Mouse (Mus musculus) cerebellum, adult 2 months (tissue): ENCODE data around the gene Stra6l.

Experiments
- CTCF ChIP-seq: fragments of 200-500 bp; IDR thresholded peaks from 2 replicates; pipeline ENCODE4 v1.5.1; 2011; ENCODE audit warnings: low read depth, mild to moderate bottlenecking, control low read depth, low read length, moderate library complexity, borderline replicate concordance; ENCODE audit not compliant: insufficient read depth
- POLR2A ChIP-seq: fragments of 200-500 bp; IDR thresholded peaks from 2 replicates; pipeline ENCODE4 v1.6.1; 2011; ENCODE audit warnings: low read length, control low read depth, borderline replicate concordance; ENCODE audit not compliant: insufficient read depth

DNA sequence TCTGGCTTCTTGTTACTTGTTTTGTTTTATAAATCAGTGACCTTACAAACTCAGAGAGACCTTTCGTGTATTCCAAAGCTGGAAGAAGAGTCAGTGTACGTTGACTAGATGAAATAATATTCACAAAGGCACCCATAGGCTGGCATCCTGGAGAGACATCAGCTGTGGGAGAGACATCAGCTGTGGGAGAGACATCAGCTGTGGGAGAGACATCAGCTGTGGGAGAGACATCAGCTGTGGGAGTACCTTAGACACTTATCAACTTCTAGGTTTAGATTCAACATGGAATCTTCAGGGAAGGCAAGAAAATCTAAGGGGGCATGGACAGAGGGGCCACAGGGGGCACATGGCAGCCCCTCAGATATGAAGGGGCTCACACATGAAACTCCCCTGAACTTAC, 2.2 kb upstream of the Stra6l start:
- TF ChIP-seq POLR2A (no peak), CTCF (no peak)
